Mouse (Mus musculus): Measurements from ENCODE around the gene Mapk12.

Gene Mapk12

DNA sequence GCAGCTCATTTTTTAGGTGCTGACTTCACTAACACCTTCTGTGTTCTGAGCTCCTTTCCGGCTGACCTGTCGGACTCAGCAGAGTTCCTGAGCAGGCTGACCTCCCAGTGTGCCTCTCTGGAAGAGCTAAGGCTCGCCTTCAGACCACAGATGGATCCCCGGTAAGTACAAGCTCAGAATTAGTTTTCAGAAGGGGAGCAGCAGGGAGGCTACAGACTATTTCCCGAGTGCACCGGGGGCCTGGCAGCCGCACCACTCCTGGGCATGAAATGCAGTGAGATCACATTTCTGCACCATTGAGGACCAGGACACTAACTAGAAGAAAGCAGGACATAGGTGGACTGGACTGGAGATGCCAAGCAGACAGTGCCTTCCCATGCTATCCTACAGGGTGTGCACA, 41.9 kb downstream of the Mapk12 start:
- no peak for DNase-seq (ENCODE audit: low spot score in 2 of 2)

DNA sequence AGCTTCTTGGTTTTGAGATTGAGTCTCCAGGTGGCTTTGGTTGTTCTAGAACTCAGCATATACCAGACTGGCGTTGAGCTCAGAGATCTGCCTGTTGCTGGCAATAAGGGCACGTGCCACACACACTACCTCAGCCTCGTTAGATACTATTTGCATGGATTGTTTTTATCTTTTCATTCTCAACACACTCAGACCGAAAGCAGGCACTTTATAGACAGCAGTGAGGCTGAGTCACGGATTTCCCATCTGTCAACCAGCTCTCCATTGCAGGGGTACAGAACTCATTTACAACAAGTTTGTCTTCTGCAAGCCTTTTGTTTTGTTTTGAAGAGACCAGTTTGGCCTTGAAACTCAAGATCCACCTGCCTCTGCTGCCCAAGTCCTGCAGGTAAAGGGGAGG, 43.1 kb downstream of the Mapk12 start:
- DNase-seq (ENCODE audit: low spot score in 2 of 2), result no peak

DNA sequence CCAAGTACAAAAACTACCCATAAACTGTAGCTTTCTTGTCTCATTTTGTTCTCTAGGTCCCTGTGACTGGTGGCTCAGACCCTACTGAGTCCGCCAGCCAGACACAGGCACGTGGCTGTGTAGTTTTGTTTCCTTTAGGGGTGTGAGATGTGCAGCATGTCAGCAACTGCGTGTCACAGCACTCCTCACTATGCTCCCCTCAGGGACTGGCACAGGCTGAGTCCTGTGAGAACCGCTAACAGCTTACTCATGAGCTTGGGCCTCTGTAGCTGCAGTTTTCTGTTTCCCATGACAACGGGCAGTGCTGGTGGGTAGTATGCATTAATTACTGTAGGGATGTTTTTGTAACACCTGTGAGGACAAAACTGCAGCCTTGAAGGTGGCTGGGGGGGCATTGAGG, 48.3 kb downstream of the Mapk12 start:
- DNase-seq (ENCODE audit: low spot score in 2 of 2), result no peak

DNA sequence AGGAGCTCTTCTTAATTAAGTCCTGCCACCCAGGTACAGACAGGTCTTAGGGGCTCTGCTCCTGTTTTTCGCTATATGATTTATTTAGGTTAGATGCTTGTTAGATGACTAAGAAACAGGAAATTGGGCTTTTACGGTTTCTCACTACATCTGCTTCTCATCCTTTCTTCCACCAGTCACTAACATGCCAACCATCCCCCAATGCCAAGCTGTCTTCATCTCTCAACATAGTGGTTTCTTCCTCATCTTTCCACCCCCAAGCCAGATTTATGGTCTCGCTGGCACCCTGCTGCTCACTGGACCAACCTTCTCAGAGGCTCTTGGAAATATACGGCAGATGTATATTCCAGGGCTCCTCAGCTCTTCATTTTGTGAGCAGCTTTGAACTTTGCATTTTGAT, 49.8 kb downstream of the Mapk12 start:
- DNase-seq (ENCODE audit: low spot score in 2 of 2), result no peak

DNA sequence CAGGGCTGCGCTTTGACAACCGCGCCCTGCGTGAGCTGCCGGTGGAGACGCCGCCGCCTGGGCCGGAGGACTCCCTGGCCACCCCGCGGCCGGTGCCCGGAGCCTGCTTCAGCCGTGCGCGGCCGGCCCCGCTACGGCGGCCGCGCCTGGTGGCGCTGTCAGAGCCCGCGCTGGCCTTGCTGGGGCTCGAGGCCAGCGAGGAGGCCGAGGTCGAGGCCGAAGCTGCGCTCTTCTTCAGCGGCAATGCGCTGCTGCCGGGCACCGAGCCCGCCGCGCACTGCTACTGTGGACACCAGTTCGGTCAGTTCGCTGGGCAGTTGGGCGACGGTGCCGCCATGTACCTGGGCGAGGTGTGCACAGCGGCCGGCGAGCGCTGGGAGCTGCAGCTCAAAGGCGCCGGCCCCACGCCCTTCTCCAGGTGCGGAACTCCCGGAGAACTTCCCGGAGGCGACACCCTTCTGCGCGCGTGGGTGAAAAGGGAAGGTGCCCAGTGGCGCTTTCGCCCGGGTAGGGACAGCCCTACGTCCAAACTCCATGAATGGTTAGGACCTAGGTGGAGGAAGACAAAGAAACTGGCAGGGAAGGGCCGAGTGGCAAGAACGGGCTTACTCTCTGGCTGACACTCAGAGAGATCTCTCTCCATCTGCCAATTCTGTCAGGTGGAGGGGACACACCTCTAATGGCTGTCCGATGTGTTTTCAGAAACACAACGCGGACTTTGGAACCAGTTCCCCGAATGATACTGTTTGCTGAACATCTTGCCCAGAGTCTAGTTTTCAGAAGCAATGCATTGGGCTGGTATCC, 51.1 kb downstream of the Mapk12 start:
- DNase-seq (ENCODE audit: low spot score in 2 of 2), result peak in 1 of 2 experiments; percentile 38

DNA sequence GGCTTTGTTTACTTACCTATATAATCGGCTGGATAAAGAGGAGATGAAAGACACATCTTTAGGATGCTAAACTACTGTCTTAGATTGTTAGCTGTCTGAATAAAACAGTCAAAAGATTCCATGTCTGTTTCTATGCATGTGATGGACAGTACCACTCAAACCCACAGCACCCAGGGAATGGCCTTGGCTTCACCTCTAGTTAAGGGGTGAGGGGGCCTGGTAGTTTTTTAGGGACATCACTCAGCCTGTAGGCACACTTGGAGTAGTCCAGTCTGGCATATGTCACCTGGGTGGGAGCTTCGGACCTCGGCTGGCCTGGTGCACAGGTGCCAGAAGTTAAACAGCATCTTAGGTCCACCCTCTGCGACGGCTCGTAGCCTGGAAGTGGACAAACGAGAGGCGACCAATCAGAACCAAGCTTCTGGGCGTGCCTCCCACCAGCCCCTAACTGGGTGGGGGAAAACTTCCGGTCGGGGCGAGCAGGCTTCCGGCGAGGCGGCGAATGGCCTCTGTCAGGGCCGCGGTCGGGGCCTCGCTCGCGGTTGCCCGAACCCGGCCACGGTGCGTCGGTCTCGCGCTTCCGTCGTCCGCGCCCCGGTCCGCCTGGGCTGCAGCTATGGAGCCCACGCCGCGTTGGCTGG, 51.8 kb downstream of the Mapk12 start, which contains the start of gene Selenoo:
Selenoo (plus strand) TSS at position 478 of the 641 bp plus-strand sequence.
- peak; percentile 79 to 88 for DNase-seq (ENCODE audit: low spot score in 2 of 2)

DNA sequence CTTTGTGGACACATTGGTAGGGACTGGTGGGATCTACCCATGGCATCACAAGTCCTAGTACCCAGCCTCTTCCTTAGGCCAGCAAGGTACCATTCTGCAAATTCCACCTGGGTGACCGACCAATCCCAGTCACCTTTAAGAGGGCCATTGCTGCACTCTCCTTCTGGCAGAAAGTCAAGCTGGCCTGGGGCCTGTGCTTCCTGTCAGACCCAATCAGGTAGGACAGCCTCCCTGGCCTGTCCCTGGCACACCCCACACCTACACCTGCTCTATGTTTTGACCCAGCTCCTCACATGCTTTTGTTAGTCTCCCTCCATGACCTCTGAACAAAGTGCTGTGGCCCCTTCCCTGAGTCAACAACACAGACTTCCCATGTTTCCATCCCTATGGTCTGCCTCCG, 55.7 kb downstream of the Mapk12 start:
- DNase-seq (ENCODE audit: low spot score in 2 of 2), result no peak

DNA sequence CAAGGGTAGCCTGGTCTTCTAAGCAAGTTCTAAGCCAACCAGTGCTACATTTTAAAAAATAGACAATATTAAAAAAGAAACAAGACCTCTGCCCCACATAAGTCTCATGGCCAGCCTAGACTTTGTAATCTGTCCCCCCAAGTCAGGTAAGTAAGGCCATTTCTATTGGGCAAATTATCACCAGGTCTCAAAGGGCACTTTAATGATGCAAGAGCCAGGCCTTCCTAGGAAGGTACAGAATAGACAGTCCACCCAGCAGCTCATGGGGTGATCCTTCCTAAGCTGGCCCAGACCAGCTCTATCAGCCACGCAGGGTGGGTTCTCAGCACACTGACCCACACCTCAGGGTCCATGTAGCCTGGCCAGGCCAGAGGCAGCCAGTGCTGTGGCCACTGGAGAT, 56.6 kb downstream of the Mapk12 start:
- no peak for DNase-seq (ENCODE audit: low spot score in 2 of 2)
